Mouse (Mus musculus): Measurements from ENCODE around the gene Cic. TPM values are rescaled to one million over a fixed set of nuclear protein-coding genes. Genes with fewer than 3 reads are reported as not detected.
A peak's percentile ranks its signal among the peaks of the same experiment; 100 is the strongest.

The Cic gene
- total RNA-seq (2017) = 44.4 and 50.2 TPM in 2 replicates

DNA sequence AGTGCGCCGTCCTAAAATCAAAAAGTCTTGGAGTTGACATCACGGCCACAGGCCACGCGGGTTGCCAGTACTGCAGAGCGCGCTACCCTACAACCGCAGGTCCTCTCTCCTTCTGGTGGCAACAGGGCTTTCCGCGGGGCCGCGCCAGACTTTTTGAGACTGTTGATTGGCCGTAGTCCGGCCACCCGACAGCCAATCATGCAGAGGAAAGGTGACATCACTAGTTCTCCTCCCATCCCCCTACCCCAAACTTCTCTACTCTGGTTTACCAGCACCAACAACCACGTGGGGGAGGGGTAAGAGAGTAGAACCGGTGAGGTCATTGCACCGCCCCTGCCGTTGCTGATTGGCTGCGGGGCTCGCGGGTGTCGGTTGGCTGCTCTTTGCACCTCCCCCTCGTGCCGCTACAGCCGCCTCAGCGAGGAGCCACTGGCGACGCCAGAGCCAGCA is at the start of gene Cic:
Cic (plus strand) TSS at position 404 of the 450 bp plus-strand sequence.
- peak; percentile 72 for ATAC-seq (replicated peaks; ENCODE audit: low read depth, poor library complexity, severe bottlenecking)

DNA sequence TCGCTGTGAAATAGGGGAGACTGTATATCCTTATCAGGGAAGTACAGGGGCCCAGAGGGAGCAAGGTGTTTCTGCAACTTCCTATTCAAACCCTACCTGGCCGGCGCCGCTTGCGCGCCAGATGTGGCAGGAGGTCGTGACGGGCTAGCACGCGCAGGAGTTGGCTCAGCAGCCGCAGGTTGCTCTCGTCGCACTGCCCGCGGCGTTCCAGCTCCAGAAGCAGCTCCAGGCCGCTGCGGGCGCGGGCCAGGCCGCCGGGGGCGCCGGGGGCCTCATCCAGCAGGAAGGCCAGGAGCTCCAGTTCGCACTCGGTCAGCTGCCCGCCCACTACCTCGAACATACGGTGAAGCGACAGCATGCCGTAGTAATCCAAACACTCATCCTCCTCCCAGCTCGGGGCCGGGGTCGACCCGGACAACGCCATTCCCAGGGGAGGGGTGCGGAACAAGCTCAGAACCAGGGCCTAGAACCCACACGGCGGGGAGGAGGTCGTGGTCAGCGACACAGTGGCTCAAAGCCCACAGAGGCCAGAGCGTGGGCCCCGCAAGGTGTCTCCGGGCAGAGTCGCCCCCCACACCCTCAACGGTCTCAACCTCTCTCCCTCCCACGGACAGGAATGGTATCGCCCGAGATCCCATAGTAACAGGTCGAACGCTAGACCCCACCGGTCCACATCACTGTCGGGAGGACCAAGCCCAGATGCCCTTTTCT is 48.6 kb upstream of the Cic start:
- ATAC-seq (replicated peaks; ENCODE audit: low read depth, poor library complexity, severe bottlenecking) = peak; percentile 15; the same call in 1 of the 2 replicates

DNA sequence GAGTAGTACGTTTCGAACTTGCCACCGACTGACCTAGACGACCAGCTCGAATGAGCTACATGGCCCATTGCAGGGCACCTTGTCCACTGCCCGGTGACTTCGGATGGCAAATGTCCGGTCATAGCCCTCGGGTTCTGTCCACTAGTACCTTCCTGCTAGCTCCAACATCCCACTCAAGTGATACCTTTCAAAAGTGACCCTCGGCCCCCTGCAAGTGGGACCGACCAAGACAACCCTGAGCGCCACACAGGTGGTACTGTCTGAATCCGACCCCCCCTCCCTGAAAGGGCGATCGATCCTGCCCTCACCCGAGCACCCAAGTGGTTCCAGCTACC is 48.1 kb upstream of the Cic start:
- ATAC-seq (replicated peaks; ENCODE audit: low read depth, poor library complexity, severe bottlenecking) = no peak

DNA sequence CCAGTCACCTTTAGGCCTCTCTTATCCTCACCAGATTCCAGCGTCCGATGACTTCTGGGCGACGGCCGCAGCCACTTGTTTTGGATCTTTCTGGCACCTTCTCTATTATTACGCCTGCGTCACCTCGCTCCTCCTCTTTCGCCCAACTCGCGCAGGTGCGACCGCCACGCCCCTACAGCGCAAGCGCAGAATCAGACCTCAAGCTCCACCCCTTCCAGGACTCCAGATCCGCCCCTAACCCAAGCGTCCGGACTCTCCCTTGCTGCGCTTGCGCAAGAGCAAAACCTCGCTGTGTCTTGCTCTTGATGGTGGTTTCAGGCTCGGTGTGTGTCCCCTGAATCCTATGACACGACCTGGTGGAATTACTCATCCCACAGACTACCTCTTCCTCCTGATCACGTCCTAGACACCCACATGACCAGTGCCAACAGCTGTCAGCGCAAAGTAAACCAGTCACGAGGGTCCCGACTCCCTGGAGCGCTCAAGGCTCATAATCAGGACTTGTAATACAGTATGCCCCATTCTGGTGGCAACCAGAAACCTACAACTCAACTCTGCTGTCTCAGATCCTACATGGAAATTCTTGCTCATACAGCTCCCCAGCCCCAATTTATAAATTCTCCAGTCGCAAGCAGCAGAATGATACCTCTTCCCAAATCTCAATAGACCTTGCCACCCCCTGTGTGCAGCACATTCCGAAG is 47.6 kb upstream of the Cic start:
- ATAC-seq (replicated peaks; ENCODE audit: low read depth, poor library complexity, severe bottlenecking) = peak; percentile 64

DNA sequence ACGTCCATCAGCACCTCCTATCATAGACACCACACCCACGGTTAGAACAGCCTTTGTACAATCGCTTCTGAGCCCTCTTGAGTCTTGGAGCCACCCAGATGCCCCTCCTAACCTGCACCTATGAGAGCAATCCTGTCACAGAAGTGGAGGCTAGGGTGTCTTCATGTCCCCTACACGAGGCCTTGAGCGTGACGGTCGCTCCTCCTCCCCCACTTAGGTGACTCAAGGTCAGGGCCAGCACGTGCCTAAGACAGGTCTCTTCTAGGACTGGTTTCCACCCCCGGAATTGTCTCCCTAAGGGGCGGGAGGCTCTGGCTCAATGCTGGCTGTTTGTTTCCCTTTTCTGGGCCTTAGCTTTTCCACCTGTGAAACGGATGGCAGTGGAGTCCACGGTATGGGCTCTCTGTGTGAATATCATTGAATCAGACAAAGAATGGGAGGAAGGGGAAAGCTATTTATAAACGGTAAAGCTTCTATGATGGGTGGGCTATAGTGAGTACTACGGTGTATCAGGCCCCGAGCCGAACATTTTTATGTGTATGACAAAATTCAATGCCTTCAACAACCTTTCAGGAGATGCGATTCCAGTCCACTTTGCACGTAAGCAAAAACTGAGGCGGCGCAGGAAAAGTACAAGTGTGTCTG is 46.9 kb upstream of the Cic start, which contains the start of gene Dedd2:
Dedd2 (minus strand) TSS at position 159 of the 645 bp plus-strand sequence.
- ATAC-seq (replicated peaks; ENCODE audit: low read depth, poor library complexity, severe bottlenecking) = no peak

DNA sequence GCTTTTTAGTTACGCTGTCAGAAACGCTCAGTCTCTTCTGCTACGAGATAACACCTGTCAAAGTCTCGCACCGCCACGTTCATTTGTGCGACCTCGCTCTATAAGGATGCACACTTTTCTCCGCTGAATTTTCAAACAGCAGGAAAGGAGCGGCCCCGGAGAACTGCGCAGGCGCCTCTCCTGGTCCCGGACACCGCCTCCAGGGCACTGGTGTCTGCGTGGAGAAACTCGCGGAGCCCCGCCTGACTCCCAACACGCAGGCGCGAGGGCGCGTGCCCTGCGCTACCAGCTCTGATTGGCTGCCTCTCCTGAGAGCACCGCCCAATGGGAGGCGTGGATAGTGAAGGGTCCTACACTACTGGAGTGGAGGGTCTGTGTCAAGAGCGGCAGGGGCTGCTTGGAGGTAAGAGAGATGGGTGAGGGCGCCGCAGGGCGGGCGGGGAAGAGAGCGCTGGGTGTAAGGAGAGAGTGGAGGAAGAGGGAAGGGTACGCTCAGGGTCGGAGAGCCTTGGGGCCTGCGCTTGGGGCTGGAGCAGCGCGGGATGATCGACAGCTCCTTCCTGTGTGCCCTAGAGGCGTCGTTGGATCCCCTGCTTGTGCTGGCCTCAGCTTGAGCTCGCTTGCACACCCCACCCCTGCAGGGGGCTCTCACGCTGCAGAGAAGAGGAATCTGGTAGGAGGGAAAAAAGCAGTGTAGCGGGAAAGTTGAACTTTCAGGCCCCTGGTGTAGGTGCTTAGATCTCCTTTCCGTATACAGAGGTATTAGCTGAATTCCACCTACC is 46.2 kb upstream of the Cic start, which contains the start of gene Zfp526:
Zfp526 (plus strand) TSS at position 324 of the 782 bp plus-strand sequence.
- ATAC-seq (replicated peaks; ENCODE audit: low read depth, poor library complexity, severe bottlenecking) = peak; percentile 73

DNA sequence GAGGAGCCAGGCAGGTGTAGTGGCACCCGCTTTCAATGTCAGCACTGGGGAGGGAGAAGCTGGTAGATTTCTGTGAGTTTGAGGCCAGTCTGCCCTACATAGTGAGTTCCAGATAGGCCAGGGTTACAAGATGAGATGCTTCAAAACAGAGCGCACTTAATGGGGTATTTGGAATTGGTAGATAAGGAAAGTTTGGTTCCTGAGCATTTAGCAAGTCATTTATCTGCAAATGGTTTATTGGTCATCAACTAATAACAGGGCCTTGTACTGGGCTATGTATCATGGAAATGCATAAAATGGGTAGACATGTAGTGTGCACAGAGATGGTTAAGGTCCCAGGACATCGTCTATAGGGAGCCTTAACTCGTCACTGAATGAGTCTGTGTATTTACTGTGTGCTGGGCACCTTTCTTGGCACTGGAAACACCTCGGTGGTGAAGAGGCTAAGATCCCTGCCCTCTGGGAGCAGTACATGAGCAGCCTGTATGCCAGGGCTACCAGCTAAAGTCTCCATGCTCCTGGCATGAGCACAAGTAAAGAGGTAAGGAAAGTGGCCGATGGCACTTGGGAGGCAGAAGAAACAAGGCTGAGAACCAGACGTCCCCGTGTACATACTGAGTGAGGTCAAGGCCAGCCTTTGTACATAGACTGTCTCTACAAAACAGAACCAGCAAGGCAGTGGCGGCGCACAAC is 45.1 kb upstream of the Cic start:
- ATAC-seq (replicated peaks; ENCODE audit: low read depth, poor library complexity, severe bottlenecking) = no peak

DNA sequence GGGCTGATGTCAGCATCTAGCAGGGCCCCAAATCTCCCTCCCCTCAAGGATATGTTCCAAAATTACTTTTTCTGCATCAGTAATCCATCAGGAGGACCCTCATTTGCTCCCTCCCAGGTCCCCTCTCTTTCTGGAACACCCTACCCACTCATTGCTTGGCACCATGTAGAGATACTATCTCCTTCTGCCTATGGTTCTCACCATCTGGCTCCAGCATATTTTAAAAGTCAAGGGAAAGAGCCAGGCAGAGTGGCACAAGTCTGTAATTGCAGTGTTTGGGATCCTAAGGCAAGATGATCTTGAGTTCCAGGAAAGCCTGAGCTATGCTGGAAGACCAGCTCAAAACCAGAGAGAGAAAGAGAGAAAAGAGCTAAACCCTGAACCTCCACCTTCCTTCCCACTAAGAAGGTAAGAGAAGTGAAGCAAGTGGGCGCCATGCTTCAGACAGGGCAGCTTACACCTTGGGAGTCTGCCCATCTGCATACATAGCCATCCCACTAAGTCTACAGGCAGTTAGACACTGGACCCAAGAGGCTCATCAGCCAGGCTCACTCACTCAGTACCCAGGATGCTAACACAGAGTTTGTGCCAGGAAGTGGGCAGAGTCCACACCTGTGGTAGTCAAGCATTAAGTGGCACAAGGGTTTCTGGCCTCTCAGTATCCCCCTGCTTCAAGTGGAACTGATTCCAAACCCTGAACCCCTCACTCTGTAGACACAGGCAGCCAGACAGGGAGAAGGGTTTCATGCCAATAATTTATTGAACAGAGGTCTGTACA is 39.8 kb upstream of the Cic start:
- ATAC-seq (replicated peaks; ENCODE audit: low read depth, poor library complexity, severe bottlenecking) = no peak

DNA sequence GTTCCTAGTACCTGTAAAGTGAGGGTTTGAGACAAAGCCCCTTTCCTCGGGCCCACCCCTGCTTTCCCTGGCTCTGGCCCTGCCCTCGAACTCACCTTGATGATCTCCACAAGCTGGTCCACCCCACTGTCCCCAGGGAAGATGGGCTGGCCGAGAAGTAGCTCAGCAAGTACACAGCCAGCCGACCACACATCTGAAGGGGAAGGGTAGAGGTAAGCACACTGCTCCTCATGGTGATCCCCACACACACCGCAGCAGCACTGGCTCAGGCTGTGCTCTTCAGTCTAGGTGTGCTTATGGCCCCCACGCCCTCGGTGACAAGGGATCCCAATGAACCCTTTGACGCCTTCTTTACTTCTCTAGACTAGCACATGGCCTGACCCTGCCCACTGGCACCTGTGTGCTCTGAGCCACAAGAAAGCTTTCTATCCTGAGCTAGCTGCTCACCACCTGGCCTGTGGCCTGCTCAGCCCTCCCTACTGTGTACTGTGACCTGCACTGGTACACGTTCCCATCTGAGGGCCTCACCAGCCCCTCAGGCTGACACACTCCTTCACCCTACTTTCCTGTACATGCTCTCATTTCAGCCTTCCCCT is 36.7 kb upstream of the Cic start:
- ATAC-seq (replicated peaks; ENCODE audit: low read depth, poor library complexity, severe bottlenecking) = no peak

DNA sequence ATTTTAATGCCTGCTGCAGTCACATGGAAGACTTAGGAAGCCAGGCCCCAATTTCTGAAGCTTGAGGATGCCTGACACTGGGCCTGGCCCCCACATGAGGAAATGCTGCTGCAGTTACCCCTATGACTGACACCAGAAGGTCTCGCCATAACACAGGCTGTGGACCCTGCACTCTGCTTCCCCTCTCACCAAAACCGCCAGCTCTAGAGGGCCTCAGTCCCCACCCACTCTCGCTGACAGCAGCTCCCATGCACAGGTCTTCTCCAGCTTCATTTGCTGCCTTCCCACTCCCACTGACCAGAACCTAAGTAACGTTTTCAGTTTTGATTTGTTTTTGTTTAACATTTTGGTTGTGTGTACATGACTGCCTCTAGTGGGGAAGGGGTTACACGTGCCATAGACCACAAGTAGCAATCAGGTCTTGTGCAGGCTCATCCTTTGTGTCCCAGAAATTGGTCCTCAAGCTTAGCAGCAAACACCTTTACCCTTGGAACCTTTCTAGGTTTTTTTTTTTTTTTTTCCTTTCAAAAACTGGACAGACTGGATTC is 35.3 kb upstream of the Cic start:
- no peak for ATAC-seq (replicated peaks; ENCODE audit: low read depth, poor library complexity, severe bottlenecking)

DNA sequence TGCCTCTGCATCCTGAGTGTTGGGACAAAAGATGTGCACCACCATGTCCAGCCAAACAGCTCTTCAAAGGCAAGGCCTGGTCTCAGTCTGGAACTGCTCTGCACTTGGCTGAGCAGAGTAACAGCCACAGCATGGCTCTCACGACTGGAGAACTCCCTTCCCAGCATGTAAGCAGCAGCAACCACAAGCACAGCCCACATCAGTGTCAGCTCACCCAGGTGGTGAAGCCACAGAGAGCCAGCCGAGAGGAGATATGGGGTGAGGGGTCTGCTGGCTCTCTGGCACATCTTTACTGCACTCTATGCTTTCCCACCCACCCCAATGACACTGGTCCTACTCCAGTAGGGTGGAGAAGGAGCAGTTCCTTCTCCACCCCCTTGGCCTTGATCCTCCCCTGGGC is 34.4 kb upstream of the Cic start:
- ATAC-seq (replicated peaks; ENCODE audit: low read depth, poor library complexity, severe bottlenecking) = no peak

DNA sequence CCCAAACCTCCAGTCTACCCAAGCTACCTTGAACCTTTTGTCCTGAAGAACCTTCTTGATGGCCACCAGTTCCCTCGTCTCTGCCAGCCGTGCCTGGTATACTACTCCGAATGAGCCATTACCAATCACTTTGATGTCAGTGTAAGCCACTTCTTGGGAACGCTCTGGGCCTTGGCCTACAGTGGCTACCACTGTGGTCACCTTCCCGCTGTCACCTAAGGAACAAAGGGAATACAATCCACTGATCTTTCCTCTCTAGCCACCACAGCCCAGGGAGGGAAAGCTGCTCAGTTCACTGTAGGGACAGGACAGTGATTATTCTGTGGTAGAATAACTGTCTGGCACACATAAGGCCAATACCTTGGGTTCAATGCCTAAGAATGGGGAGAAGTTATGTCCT is 32.0 kb upstream of the Cic start:
- ATAC-seq (replicated peaks; ENCODE audit: low read depth, poor library complexity, severe bottlenecking) = no peak

DNA sequence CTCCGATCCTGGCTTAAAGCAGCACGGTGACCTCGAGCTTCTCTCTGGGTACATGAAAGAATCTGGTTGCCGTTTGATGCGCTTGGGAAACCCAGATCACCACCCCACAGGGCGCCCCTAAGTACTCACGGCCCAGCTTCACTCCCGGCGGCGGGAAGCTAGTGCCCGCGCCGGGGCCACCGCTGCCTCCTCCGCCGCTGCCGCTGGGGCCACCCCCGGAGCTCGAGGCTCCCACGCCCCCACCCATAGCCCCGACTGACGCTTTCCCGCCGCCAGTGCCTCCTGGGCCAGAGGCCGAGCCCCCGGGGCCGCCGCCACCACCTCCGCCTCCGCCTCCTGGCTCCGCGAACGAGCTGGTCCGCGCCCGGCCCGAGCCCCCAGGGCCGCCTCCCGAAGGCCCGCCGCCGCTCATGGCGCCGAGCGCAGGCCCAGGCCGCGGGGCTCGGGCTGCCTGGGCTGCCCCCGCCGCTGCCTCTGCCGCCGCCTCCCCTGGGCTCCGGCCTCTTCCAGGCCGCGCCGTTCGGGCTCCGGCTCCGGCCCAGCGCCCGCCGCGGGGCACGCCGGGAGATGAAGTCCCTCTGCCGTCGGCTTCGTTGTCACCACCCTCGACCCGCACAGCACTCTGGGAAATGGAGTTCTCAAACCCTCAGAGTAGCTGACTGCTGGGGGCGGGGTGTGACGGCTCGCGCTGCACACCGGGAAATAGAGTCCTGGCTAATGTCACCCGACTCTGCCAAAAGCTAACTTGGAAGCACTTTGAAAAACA is 30.1 kb upstream of the Cic start, which contains the start of gene Gsk3a:
Gsk3a (minus strand) TSS at position 603 of the 766 bp plus-strand sequence.
- ATAC-seq (replicated peaks; ENCODE audit: low read depth, poor library complexity, severe bottlenecking) = peak; percentile 75

DNA sequence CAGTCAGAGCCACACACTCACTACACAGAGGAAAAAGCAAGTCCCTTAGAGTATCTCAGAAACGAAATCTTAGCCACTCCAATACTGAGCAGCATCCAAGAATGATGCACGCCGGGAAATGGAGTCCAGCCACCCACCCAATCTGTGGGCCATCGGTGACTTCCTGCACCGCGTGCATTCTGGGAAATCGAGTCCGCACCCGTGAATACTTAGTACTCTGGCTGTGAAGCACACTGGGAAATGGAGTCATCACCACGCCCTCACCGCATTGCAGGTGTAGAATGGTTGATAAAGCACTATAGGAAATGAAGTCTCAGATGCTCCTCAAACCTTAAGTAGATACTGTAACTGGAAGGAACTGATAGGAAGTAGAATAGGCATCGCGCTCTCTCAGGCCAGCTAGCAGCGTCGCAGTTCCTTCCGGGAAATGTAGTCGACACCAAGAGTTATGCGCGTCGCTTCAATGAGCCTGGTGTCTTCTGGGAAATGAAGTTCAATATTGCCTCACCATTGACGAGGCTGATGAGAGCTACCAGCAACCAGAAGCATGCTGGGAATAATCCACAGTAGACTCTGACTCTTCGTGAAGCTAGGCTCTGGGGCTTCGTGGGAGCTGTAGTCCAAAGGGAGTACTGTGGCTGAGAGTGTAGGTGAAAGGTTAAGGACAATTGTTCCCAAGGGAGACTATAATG is 29.3 kb upstream of the Cic start:
- ATAC-seq (replicated peaks; ENCODE audit: low read depth, poor library complexity, severe bottlenecking) = peak; percentile 82

DNA sequence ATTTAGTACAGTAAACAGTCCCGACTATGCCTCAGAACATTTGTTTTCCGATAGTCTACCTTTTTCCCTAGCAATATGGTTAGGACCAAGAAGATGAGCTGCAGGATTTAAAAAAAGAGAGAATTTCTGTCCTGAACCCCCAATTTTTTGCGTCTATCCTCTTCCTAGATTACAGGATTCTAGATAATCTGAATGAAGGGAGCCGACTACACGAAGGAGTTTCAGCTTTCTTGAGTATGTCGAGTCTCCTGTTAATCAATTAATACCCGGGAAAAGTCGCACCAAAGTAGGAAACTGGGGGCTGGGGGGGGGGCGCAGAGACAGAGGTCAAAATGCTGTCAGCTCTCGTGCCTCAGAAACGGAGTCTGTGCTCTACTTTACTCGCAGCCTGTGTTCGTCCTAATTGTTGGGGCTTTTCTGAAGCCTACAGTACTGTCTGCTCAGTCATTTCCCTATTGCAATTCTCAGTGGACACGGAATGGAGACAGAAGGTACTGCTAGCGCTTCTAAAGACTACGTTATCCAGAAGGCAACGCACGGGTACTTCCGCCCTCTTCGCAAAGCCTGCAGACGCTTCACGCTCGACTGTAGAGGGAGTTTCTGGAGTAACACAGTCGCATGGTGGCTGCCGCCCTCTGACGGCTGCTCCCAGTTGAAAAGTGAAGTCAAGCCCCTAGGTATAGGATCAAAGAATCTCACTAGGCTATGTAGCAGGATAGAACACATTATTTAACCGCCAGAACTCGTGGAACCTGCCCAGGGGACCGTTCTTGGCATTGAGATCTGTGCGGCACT is 28.5 kb upstream of the Cic start:
- ATAC-seq (replicated peaks; ENCODE audit: low read depth, poor library complexity, severe bottlenecking) = peak; percentile 69

DNA sequence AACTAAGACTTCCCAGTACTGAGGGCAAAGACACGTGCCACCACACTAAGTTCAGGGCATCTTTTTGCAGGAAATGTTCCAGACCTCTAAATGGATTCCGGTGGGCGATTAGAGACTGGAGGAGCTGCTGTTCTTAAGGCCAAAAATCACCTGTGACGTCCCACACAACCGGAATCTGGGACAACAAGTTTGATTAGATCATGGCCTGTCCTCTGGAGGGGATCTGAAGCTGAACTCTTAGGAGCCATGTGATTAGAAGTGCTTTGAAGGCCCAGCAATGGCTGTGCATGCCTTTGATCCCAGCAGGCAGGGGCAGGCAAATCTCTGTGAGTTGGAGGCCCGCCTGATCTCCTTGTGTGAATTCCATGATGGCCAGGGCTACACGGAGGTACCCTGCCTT is 26.9 kb upstream of the Cic start:
- no peak for ATAC-seq (replicated peaks; ENCODE audit: low read depth, poor library complexity, severe bottlenecking)
